Mouse (Mus musculus) ES-E14 (cell line): ENCODE measurements around the gene Mob3b. TPM values are rescaled to one million over a fixed set of nuclear protein-coding genes. Genes with fewer than 3 reads are reported as not detected.

Experiments used
- DNase-seq: peaks from one replicate; pipeline ENCODE4 v3.0.0-alpha.2; 2013; ENCODE audit warnings: low read depth, low spot score
- H3K27ac ChIP-seq: 2 replicates; pipeline ENCODE4 v1.5.1; 2012; ENCODE audit warnings: low read depth, mild to moderate bottlenecking, low read length, moderate library complexity, mixed read lengths; ENCODE audit not compliant: poor library complexity, insufficient read depth, severe bottlenecking
- H3K36me3 ChIP-seq: 2 replicates; pipeline ENCODE4 v1.6.1; 2012; ENCODE audit warnings: mild to moderate bottlenecking, low read length, moderate library complexity, mixed read lengths; ENCODE audit not compliant: control insufficient read depth, poor library complexity, insufficient read depth, severe bottlenecking
- H3K4me1 ChIP-seq, 2 experiments: fragments of 150-350 bp in 1 of 2; sonication (generic) in 1 of 2; 2 replicates each; pipeline ENCODE4 v1.6.1; 2012; ENCODE audit warnings: low read length in 2 of 2, mild to moderate bottlenecking in 1 of 2, mixed read lengths in 1 of 2; ENCODE audit not compliant: control insufficient read depth in 2 of 2, insufficient read depth in 2 of 2, poor library complexity in 1 of 2
- H3K4me3 ChIP-seq, 2 experiments: fragments of 150-350 bp in 1 of 2; sonication (generic) in 1 of 2; 2 replicates each; pipeline ENCODE4 v1.5.1; 2012; ENCODE audit warnings: low read length in 2 of 2, low read depth in 1 of 2, mild to moderate bottlenecking in 1 of 2, mixed read lengths in 1 of 2; ENCODE audit not compliant: insufficient read depth in 1 of 2, poor library complexity in 1 of 2, severe bottlenecking in 1 of 2
- H3K9ac ChIP-seq: 2 replicates; pipeline ENCODE4 v1.6.1; 2012; ENCODE audit warnings: low read depth, mild to moderate bottlenecking, low read length, mixed read lengths; ENCODE audit not compliant: poor library complexity, insufficient read depth, severe bottlenecking
- H3K9me3 ChIP-seq: fragments of 150-350 bp; sonication (generic); 2 replicates; pipeline ENCODE4 v1.6.1; 2012; ENCODE audit warnings: low read depth, mild to moderate bottlenecking, low read length; ENCODE audit not compliant: control insufficient read depth, insufficient read depth
- CHD2 ChIP-seq: IDR thresholded peaks from 2 replicates; pipeline ENCODE4 v1.6.1; 2014; ENCODE audit warnings: mild to moderate bottlenecking, low read depth, low read length, inconsistent platforms
- HCFC1 ChIP-seq: IDR thresholded peaks from 2 replicates; pipeline ENCODE4 v1.6.1; 2012; ENCODE audit warnings: low read length, inconsistent platforms, borderline replicate concordance; ENCODE audit not compliant: insufficient read depth
- MAFK ChIP-seq: IDR thresholded peaks from 2 replicates; pipeline ENCODE4 v1.6.1; 2014; ENCODE audit warnings: mild to moderate bottlenecking, low read depth, low read length, inconsistent platforms; ENCODE audit not compliant: insufficient read depth
- ZC3H11A ChIP-seq: IDR thresholded peaks from 2 replicates; pipeline ENCODE4 v1.6.1; 2012; ENCODE audit warnings: low read depth, mild to moderate bottlenecking, inconsistent platforms, low read length, borderline replicate concordance
- ZNF384 ChIP-seq: IDR thresholded peaks from 2 replicates; pipeline ENCODE4 v1.6.1; 2012; ENCODE audit warnings: low read depth, low read length, inconsistent platforms
- in situ Hi-C, 2 experiments: fragments of 600-800 bp; cut with MboI; formaldehyde crosslinking; loops; one replicate each; pipeline ENCODE4 v1.15.1; 2025; ENCODE audit warnings: low sequenced_read_pairs in 2 of 2, inconsistent platforms in 1 of 2; ENCODE audit not compliant: unreplicated experiment in 2 of 2
- total RNA-seq: library from RNA; depleted of rRNA; stranded (reverse); fragments of 300-350 nt; gene quantifications from 2 replicates; pipeline ENCODE4 v1.2.3, GENCODE M21; 2012

The Mob3b gene
- total RNA-seq, 1 experiment: 8.3 TPM

- no peaks in the 10 kb centered on the region for H3K4me1 ChIP-seq
- no peak overlapping the region for H3K4me3 ChIP-seq
- DNase-seq: no peak
- H3K36me3 ChIP-seq: no peaks in the 10 kb centered on the region
- no peak overlapping the region for H3K9ac ChIP-seq
- H3K9me3 ChIP-seq: no peaks in the 10 kb centered on the region
- TF ChIP-seq CHD2: no peak
- no peak for TF ChIP-seq MAFK
- TF ChIP-seq HCFC1: no peak
- no peak for TF ChIP-seq ZNF384
- TF ChIP-seq ZC3H11A: no peak
- in situ Hi-C loops: no loop called here
- no peak overlapping the region for H3K27ac ChIP-seq
Measured at GRCm38 (mm10) chr4:35148326-35148725, 9.0 kb downstream of the Mob3b start.

GRCm38 (mm10) chr4:35146597-35146996 is 10.7 kb downstream of the Mob3b start:
- Histone ChIP-seq H3K4me1 (no peaks in the 10 kb centered on the region), H3K27ac (no peak overlapping the region), H3K4me3 (no peak overlapping the region), H3K36me3 (no peaks in the 10 kb centered on the region), H3K9ac (no peak overlapping the region), H3K9me3 (no peaks in the 10 kb centered on the region)
- in situ Hi-C loops: no loop called here
- DNase-seq: no peak
- TF ChIP-seq MAFK (no peak), ZC3H11A (no peak), CHD2 (no peak), ZNF384 (no peak), HCFC1 (no peak)

GRCm38 (mm10) chr4:35145726-35146125 is 11.6 kb downstream of the Mob3b start:
- no peak for TF ChIP-seq HCFC1
- TF ChIP-seq MAFK: no peak
- no peak for TF ChIP-seq CHD2
- TF ChIP-seq ZC3H11A: no peak
- no peak for TF ChIP-seq ZNF384
- Histone ChIP-seq H3K9ac (no peak overlapping the region), H3K27ac (no peak overlapping the region), H3K4me3 (no peak overlapping the region), H3K9me3 (no peaks in the 10 kb centered on the region), H3K4me1 (no peaks in the 10 kb centered on the region), H3K36me3 (no peaks in the 10 kb centered on the region)
- no peak for DNase-seq
- in situ Hi-C loops: no loop called here

GRCm38 (mm10) chr4:35143472-35144102 is 13.7 kb downstream of the Mob3b start:
- Histone ChIP-seq H3K4me1 (no peaks in the 10 kb centered on the region), H3K36me3 (no peaks in the 10 kb centered on the region), H3K4me3 (no peak overlapping the region), H3K9me3 (no peaks in the 10 kb centered on the region), H3K9ac (no peak overlapping the region), H3K27ac (no peak overlapping the region)
- TF ChIP-seq HCFC1 (no peak), MAFK (no peak), ZC3H11A (no peak), CHD2 (no peak), ZNF384 (no peak)
- no peak for DNase-seq
- in situ Hi-C loops: no loop called here

- Histone ChIP-seq H3K4me1 (peaks cover 0 to 17% of the 10 kb centered on the region in 2 experiments; a peak in 2 of 4 replicates), H3K36me3 (no peaks in the 10 kb centered on the region)
- TF ChIP-seq MAFK: no peak
- TF ChIP-seq CHD2: no peak
- TF ChIP-seq HCFC1: no peak
- no peak for TF ChIP-seq ZC3H11A
- no peak for TF ChIP-seq ZNF384
Measured at GRCm38 (mm10) chr4:35140317-35140716, 17.0 kb downstream of the Mob3b start.

More at GRCm38 (mm10) chr4:35140317-35140716, 17.0 kb downstream of the Mob3b start:
- Histone ChIP-seq H3K27ac (no peak overlapping the region), H3K4me3 (no peak overlapping the region), H3K9me3 (no peaks in the 10 kb centered on the region), H3K9ac (no peak overlapping the region)
- in situ Hi-C loops: no loop called here
- DNase-seq: no peak
